Mouse (Mus musculus): ENCODE data around the gene Syngr1. TPM values are rescaled to one million over a fixed set of nuclear protein-coding genes. Genes with fewer than 3 reads are reported as not detected.

The Syngr1 gene
- total and polyA plus RNA-seq, 3 experiments = 44.2 to 86.9 (median 74.6) TPM

GRCm38 (mm10) chr15:80097999-80098461 is 6.9 kb downstream of the Syngr1 start:
- peaks cover 89% of the 10 kb centered on the region for H3K36me3 ChIP-seq (replicated peaks)
- no peak for TF ChIP-seq CTCF (IDR thresholded peaks at IDR 0.05; ENCODE audit: low read depth, low read length)
- no peak for TF ChIP-seq GATA1 (IDR thresholded peaks at IDR 0.05; ENCODE audit: borderline replicate concordance, low read length)
- TF ChIP-seq GATA2 (IDR thresholded peaks at IDR 0.05; ENCODE audit: borderline replicate concordance, low read depth, low read length) = no peak
- TF ChIP-seq TAL1 (conservative IDR thresholded peaks at IDR 0.05; ENCODE audit: low read depth, low read length) = no peak
- TF ChIP-seq POLR2AphosphoS5 (IDR thresholded peaks at IDR 0.05; ENCODE audit: insufficient replicate concordance, low read depth, low read length) = no peak
- peak; percentile 57 for DNase-seq (ENCODE audit: low spot score)
- no peak overlapping the region; the same call in 1 of the 2 replicates for H3K4me3 ChIP-seq (ENCODE audit: low read depth, low read length)
- peak; percentile 61 for ATAC-seq (ENCODE audit: extremely low read depth, insufficient number of reproducible peaks, low FRiP score, poor library complexity, severe bottlenecking)
- peaks cover 79% of the 10 kb centered on the region for H3K4me1 ChIP-seq (ENCODE audit: insufficient read depth, low read depth, low read length)
- no peaks in the 10 kb centered on the region for H3K27me3 ChIP-seq (ENCODE audit: insufficient read depth, low read length)
- H3K9me3 ChIP-seq (replicated peaks) = no peaks in the 10 kb centered on the region

- Histone ChIP-seq H3K4me1 (ENCODE audit: insufficient read depth, low read depth, low read length) (peaks cover 82% of the 10 kb centered on the region), H3K36me3 (replicated peaks) (peaks cover 92% of the 10 kb centered on the region), H3K27me3 (ENCODE audit: insufficient read depth, low read length) (no peaks in the 10 kb centered on the region), H3K9me3 (replicated peaks) (no peaks in the 10 kb centered on the region), H3K4me3 (ENCODE audit: low read depth, low read length) (0 out of 2 replicates have a peak overlapping the region, but pooled peaks have one; percentile 7)
- TF ChIP-seq GATA1 (IDR thresholded peaks at IDR 0.05; ENCODE audit: borderline replicate concordance, low read length) (no peak), POLR2AphosphoS5 (IDR thresholded peaks at IDR 0.05; ENCODE audit: insufficient replicate concordance, low read depth, low read length) (no peak), TAL1 (conservative IDR thresholded peaks at IDR 0.05; ENCODE audit: low read depth, low read length) (no peak), GATA2 (IDR thresholded peaks at IDR 0.05; ENCODE audit: borderline replicate concordance, low read depth, low read length) (no peak), CTCF (IDR thresholded peaks at IDR 0.05; ENCODE audit: low read depth, low read length) (no peak)
- DNase-seq (ENCODE audit: low spot score) = no peak
- ATAC-seq (ENCODE audit: extremely low read depth, insufficient number of reproducible peaks, low FRiP score, poor library complexity, severe bottlenecking) = peak; percentile 52
These were observed 7.7 kb downstream of the Syngr1 start for GRCm38 (mm10) chr15:80098809-80099208.

- ATAC-seq (ENCODE audit: extremely low read depth, insufficient number of reproducible peaks, low FRiP score, poor library complexity, severe bottlenecking) = no peak
- Histone ChIP-seq H3K27me3 (ENCODE audit: insufficient read depth, low read length) (no peaks in the 10 kb centered on the region), H3K4me1 (ENCODE audit: insufficient read depth, low read depth, low read length) (peaks cover 80% of the 10 kb centered on the region), H3K36me3 (replicated peaks) (peaks cover 91% of the 10 kb centered on the region), H3K9me3 (replicated peaks) (no peaks in the 10 kb centered on the region), H3K4me3 (ENCODE audit: low read depth, low read length) (no peak overlapping the region)
- no peak for DNase-seq (ENCODE audit: low spot score)
- no peak for TF ChIP-seq CTCF (IDR thresholded peaks at IDR 0.05; ENCODE audit: low read depth, low read length)
- TF ChIP-seq POLR2AphosphoS5 (IDR thresholded peaks at IDR 0.05; ENCODE audit: insufficient replicate concordance, low read depth, low read length) = no peak
- no peak for TF ChIP-seq GATA2 (IDR thresholded peaks at IDR 0.05; ENCODE audit: borderline replicate concordance, low read depth, low read length)
These were observed 8.3 kb downstream of the Syngr1 start for GRCm38 (mm10) chr15:80099477-80099876.

- DNase-seq (ENCODE audit: low spot score) (no peak), ATAC-seq (ENCODE audit: extremely low read depth, insufficient number of reproducible peaks, low FRiP score, poor library complexity, severe bottlenecking) (no peak)
- no peaks in the 10 kb centered on the region for H3K9me3 ChIP-seq (replicated peaks)
- TF ChIP-seq GATA1 (IDR thresholded peaks at IDR 0.05; ENCODE audit: borderline replicate concordance, low read length) = no peak
- no peak for TF ChIP-seq TAL1 (conservative IDR thresholded peaks at IDR 0.05; ENCODE audit: low read depth, low read length)
- H3K4me1 ChIP-seq (ENCODE audit: insufficient read depth, low read depth, low read length) = peaks cover 85% of the 10 kb centered on the region
- no peaks in the 10 kb centered on the region for H3K27me3 ChIP-seq (ENCODE audit: insufficient read depth, low read length)
- H3K4me3 ChIP-seq (ENCODE audit: low read depth, low read length) = no peak overlapping the region
- H3K36me3 ChIP-seq (replicated peaks) = peaks cover 91% of the 10 kb centered on the region
These were observed 9.1 kb downstream of the Syngr1 start for GRCm38 (mm10) chr15:80100196-80100595.

GRCm38 (mm10) chr15:80100871-80101270 is 9.7 kb downstream of the Syngr1 start:
- Histone ChIP-seq H3K36me3 (replicated peaks) (peaks cover 92% of the 10 kb centered on the region), H3K27me3 (ENCODE audit: insufficient read depth, low read length) (no peaks in the 10 kb centered on the region), H3K4me3 (ENCODE audit: low read depth, low read length) (no peak overlapping the region), H3K4me1 (ENCODE audit: insufficient read depth, low read depth, low read length) (peaks cover 88% of the 10 kb centered on the region), H3K9me3 (replicated peaks) (no peaks in the 10 kb centered on the region)
- DNase-seq (ENCODE audit: low spot score) = no peak
- no peak for TF ChIP-seq POLR2AphosphoS5 (IDR thresholded peaks at IDR 0.05; ENCODE audit: insufficient replicate concordance, low read depth, low read length)
- TF ChIP-seq CTCF (IDR thresholded peaks at IDR 0.05; ENCODE audit: low read depth, low read length) = no peak
- no peak for TF ChIP-seq GATA1 (IDR thresholded peaks at IDR 0.05; ENCODE audit: borderline replicate concordance, low read length)
- no peak for TF ChIP-seq GATA2 (IDR thresholded peaks at IDR 0.05; ENCODE audit: borderline replicate concordance, low read depth, low read length)
- no peak for TF ChIP-seq TAL1 (conservative IDR thresholded peaks at IDR 0.05; ENCODE audit: low read depth, low read length)
- no peak for ATAC-seq (ENCODE audit: extremely low read depth, insufficient number of reproducible peaks, low FRiP score, poor library complexity, severe bottlenecking)

- ATAC-seq (ENCODE audit: extremely low read depth, insufficient number of reproducible peaks, low FRiP score, poor library complexity, severe bottlenecking) (no peak), DNase-seq (ENCODE audit: low spot score) (no peak)
- H3K9me3 ChIP-seq (replicated peaks) = no peaks in the 10 kb centered on the region
- H3K27me3 ChIP-seq (ENCODE audit: insufficient read depth, low read length) = no peaks in the 10 kb centered on the region
- TF ChIP-seq CTCF (IDR thresholded peaks at IDR 0.05; ENCODE audit: low read depth, low read length) (no peak), GATA1 (IDR thresholded peaks at IDR 0.05; ENCODE audit: borderline replicate concordance, low read length) (no peak), TAL1 (conservative IDR thresholded peaks at IDR 0.05; ENCODE audit: low read depth, low read length) (no peak), POLR2AphosphoS5 (IDR thresholded peaks at IDR 0.05; ENCODE audit: insufficient replicate concordance, low read depth, low read length) (no peak), GATA2 (IDR thresholded peaks at IDR 0.05; ENCODE audit: borderline replicate concordance, low read depth, low read length) (no peak)
- H3K36me3 ChIP-seq (replicated peaks) = peaks cover 92% of the 10 kb centered on the region
- H3K4me1 ChIP-seq (ENCODE audit: insufficient read depth, low read depth, low read length) = peaks cover 85% of the 10 kb centered on the region
- H3K4me3 ChIP-seq (ENCODE audit: low read depth, low read length) = no peak overlapping the region
These were observed 10.4 kb downstream of the Syngr1 start for GRCm38 (mm10) chr15:80101503-80101902.

All from G1E (cell line).